Mouse (Mus musculus) ZHBTc4 (cell line): ENCODE measurements around the gene Hacd1.

Experiments used
- DNase-seq: peaks from one replicate; pipeline ENCODE4 v3.0.0-alpha.2; 2011; ENCODE audit warnings: low read depth, low spot score

Hacd1 gene

DNA sequence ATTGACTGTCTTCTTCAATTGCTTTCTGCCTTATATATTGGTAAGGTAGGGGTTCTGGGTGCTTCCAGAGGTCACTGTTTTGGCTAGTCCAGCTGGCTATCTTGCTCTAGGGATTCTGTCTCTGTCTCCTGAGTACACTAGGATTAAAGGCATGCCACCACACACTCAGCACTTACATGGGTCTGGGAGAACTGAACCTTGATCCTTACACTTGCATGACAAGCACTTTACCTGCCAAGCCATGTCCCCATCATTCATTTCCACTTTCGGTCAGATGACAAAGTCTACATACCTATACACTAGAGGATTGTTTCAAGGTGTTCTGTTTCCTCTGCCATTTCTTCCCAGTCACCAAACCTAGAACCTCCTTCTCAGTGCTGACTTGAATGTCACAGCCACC is 50.8 kb downstream of the Hacd1 start:
- DNase-seq: no peak

GRCm38 (mm10) chr2:13960136-13960535 is 95.8 kb downstream of the Hacd1 start:
- peak; percentile 30 for DNase-seq

GRCm38 (mm10) chr2:13956463-13956862 is 99.5 kb downstream of the Hacd1 start:
- peak; percentile 94 for DNase-seq

GRCm38 (mm10) chr2:13938118-13938517 is 117.8 kb downstream of the Hacd1 start:
- DNase-seq: peak; percentile 48

GRCm38 (mm10) chr2:13935343-13935742 is 120.6 kb downstream of the Hacd1 start:
- DNase-seq: no peak

GRCm38 (mm10) chr2:13932253-13932652 is 123.7 kb downstream of the Hacd1 start:
- no peak for DNase-seq

DNA sequence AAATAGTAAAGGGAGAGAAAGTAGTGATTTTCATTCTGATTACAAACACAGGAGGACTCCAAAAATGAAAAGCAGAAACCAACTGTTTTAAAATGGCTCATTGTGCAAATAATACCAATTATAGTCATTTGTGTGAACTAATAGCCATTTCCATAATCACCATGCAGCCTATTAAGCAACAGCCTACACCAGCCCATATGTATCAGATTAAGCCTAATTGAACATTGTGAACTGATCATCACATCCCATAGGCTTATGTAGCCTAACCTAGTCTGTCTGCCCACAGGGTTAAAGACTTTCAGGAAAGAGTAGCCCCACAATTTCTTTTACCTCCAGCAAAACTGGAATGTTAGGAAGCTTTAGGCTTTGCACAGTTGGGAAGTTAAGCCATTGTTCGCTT is 125.2 kb downstream of the Hacd1 start:
- DNase-seq: no peak

- no peak for DNase-seq
These were observed 167.4 kb downstream of the Hacd1 start for GRCm38 (mm10) chr2:13888568-13888967.

DNA sequence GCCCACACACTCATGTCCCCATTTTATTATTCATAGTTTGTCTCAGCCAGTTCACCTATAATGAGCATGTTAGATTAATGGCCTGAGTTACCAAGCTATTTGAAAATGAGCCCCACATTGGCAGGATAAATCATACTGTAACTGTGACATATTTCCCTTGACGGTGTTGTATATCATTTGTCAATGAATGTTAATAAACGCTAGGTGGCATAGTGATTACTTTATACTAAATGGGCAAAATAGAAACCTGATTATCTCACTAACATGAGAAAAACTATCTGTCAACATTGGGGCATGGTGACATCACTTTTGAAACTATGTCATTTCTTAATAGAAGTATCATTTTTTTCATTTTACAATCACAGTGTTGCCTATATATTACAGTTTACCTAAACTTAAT is 198.5 kb downstream of the Hacd1 start:
- DNase-seq: no peak

GRCm38 (mm10) chr2:13855510-13855909 is 200.4 kb downstream of the Hacd1 start:
- DNase-seq: peak; percentile 58

DNA sequence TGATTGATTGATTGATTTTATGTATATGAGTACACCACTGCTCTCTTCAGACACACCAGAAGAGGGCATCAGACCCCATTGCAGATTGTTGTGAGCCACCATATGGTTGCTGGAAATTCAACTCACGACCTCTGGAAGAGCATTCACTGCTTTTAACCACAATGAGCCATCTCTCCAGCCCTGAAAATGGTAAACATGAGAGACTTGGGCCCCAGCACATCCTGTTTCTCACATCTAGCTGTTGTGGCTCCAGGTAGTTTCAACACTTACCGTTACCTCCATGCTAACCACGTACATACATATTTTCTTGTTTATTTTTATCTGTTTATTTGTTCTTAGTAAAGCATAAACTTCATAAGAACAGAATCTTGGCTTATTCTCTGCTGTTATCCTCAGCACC is 219.6 kb downstream of the Hacd1 start:
- DNase-seq: no peak

- no peak for DNase-seq
These were observed 220.9 kb downstream of the Hacd1 start for GRCm38 (mm10) chr2:13834989-13835388.

DNA sequence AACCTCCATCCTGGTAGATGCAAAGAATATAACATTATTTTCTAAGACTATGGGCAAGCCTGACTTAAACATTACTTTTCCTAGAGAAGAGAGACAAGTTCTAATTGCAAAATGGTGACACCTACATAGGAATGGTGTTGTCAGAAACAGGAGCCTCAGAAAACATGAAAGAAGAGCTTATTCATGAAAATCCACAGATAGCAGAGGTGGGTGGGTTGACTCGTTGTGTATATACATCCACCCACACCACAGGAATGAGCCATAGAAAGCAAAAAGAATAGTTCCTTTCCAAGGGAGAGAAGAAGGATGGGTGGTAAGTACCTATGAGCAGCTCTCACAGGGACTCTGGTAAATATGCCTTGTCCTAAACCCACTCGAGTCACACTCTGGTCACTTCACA is 239.3 kb downstream of the Hacd1 start:
- DNase-seq: no peak

GRCm38 (mm10) chr2:13808593-13808992 is 247.3 kb downstream of the Hacd1 start:
- DNase-seq: no peak

- DNase-seq: no peak
These were observed 247.9 kb downstream of the Hacd1 start for GRCm38 (mm10) chr2:13808008-13808407.

- peak; percentile 73 for DNase-seq
These were observed 249.8 kb downstream of the Hacd1 start for GRCm38 (mm10) chr2:13806120-13806519.

DNA sequence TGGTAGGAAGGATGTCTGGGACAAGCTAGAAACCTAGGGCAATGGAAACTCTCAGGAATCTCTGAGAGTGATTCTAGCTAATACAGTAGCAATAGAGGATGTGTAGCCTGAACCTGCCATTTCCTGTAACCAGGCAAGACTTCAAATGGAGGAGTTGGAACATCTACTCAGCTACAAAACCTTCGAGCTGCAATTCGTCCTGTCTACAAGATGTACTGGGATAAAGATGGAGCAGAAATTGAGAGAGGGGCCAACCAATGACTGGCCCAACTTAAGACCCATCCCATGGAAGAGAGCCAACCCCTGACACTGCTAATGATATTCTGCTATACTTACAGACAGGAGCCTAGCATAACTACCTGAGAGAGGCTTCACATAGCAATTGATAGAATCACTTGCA is 255.3 kb downstream of the Hacd1 start:
- no peak for DNase-seq
